Mouse (Mus musculus): ENCODE data around the gene Rftn2.
"Not testable (repeated sequence)": the region's sequence is repeated elsewhere in the genome, so short reads cannot be mapped to it uniquely, and the experiment has no call there.

The Rftn2 gene

DNA sequence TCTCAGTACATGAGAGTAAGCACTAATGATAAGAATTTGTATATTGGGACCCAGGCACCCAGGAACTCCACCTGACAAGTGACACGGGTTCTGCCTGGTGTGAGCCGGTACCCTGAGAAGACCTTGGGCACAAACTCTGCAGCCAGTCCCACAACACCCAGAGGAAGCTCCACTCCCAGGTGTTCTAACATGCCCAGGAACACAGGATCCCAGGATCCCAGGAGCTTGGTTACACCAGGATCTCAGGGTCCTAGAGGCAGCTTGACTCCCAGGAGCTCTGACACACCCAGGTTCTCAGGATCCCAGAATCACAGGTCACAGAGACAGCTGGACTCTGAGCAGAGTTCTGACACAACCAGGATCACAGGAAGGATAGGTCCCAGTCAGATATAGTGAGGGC, 102.4 kb downstream of the Rftn2 start:
- DNase-seq (ENCODE audit: low read depth), result not testable (repeated sequence)

- DNase-seq (ENCODE audit: low read depth), result no peak
Observed at GRCm38 (mm10) chr1:55123561-55123960, 103.0 kb downstream of the Rftn2 start.

- DNase-seq (ENCODE audit: low read depth), result no peak
Observed at GRCm38 (mm10) chr1:55123046-55123445, 103.5 kb downstream of the Rftn2 start.

Measured in c-Kit-positive CD71-positive TER-119-negative erythroid progenitor cells, embryonic 14.5 days (primary cell).